Mouse (Mus musculus): ENCODE results near the gene Bid.

- TF ChIP-seq CTCF (IDR thresholded peaks at IDR 0.05) (peak; percentile 82), EP300 (IDR thresholded peaks at IDR 0.05) (no peak)
Measured at GRCm38 (mm10) chr6:120903450-120903912, 13.2 kb downstream of the Bid start.
